Mouse (Mus musculus) heart, postnatal 0 days (tissue): ENCODE measurements around the gene Twsg1. TPM values are rescaled to one million over a fixed set of nuclear protein-coding genes. Genes with fewer than 3 reads are reported as not detected.

Experiments used
- ATAC-seq: fragments of 200-750 bp; cut with Nextera tagmentation; 2 replicates; pipeline ENCODE4 v1.8.0; 2017; ENCODE audit warnings: low read depth, moderate number of reproducible peaks, moderate library complexity; ENCODE audit not compliant: insufficient read depth
- DNase-seq: peaks from one replicate; pipeline ENCODE4 v3.0.0-alpha.2; 2016; ENCODE audit warnings: low spot score
- H3K27ac ChIP-seq: fragments of 300-500 bp; sonication (generic); 2 replicates; pipeline ENCODE4 v1.5.1; 2014; ENCODE audit warnings: low read depth, mild to moderate bottlenecking
- H3K27me3 ChIP-seq: fragments of 300-500 bp; sonication (generic); 2 replicates; pipeline ENCODE4 v1.6.1; 2014; ENCODE audit warnings: low read length, mixed read lengths; ENCODE audit not compliant: control insufficient read depth, insufficient read depth
- H3K36me3 ChIP-seq: fragments of 300-500 bp; sonication (generic); replicated peaks from 2 replicates; pipeline ENCODE4 v1.6.1; 2014; ENCODE audit warnings: low read length, mixed read lengths; ENCODE audit not compliant: control insufficient read depth, insufficient read depth
- H3K4me1 ChIP-seq: fragments of 300-500 bp; sonication (generic); 2 replicates; pipeline ENCODE4 v1.6.1; 2014; ENCODE audit warnings: antibody characterized with exemption; ENCODE audit not compliant: control insufficient read depth, insufficient read depth
- H3K4me2 ChIP-seq: fragments of 300-500 bp; sonication (generic); 2 replicates; pipeline ENCODE4 v1.6.1; 2014; ENCODE audit warnings: low read depth, mild to moderate bottlenecking, low read length, moderate library complexity
- H3K4me3 ChIP-seq: fragments of 300-500 bp; sonication (generic); 2 replicates; pipeline ENCODE4 v1.5.1; 2014; ENCODE audit warnings: low read depth, low read length
- H3K9ac ChIP-seq: fragments of 300-500 bp; sonication (generic); replicated peaks from 2 replicates; pipeline ENCODE4 v1.6.1; 2014; ENCODE audit warnings: low read depth, low read length, mixed read lengths
- H3K9me3 ChIP-seq: fragments of 300-500 bp; sonication (generic); replicated peaks from 2 replicates; pipeline ENCODE4 v1.6.1; 2016; ENCODE audit warnings: low read length; ENCODE audit not compliant: control insufficient read depth
- CTCF ChIP-seq: IDR thresholded peaks from 2 replicates; pipeline ENCODE4 v1.5.1; 2016; ENCODE audit warnings: antibody characterized with exemption, control low read depth, low read depth
- EP300 ChIP-seq: IDR thresholded peaks from 2 replicates; pipeline ENCODE4 v1.6.1; 2016; ENCODE audit warnings: antibody characterized with exemption, low read depth
- WGBS: fragments of 180-500 bp; shearing (Covaris S2); extraction: QIAGEN DNeasy Blood & Tissue Kit; methylation state at CpG from one replicate; pipeline ENCODE4 v1.1.7; 2014; 5-methylcytosine and 5-hydroxymethylcytosine counted together
- polyA plus RNA-seq: library from polyadenylated mRNA; unstranded; fragments of >200 nt; fragmentation: Nextera tagmentation; extraction: Ambion mirVana; gene quantifications from 2 replicates; pipeline ENCODE4 v1.2.1, GENCODE M21; 2015
- total RNA-seq: library from RNA; depleted of rRNA; stranded (reverse); fragments of >200 nt; gene quantifications from 2 replicates; pipeline ENCODE4 v1.2.3, GENCODE M21; 2014; ENCODE audit warnings: low replicate concordance

The Twsg1 gene
- total and polyA plus RNA-seq, 2 experiments from 2014 or later = 65.8 to 92.7 TPM

DNA sequence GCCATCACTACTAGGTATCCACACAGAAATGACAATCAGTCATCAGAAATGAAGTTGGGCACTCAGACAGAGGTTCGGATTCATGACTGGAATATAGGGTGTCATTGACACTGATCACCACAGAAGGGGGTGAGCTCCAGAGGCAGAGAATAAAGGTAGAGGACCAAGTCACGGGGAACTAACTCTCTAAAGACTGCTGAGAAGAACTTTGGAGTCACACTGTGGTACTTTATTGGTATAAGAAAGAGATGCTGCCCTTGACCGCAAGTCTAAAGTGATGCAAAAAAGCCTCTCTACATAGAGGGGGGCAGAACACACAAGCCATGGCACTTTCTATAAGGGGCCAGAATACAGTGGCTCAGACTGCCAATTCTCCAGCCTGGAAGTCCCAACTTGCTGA lies 5.1 kb upstream of the Twsg1 start:
- H3K4me1 ChIP-seq = no peaks in the 10 kb centered on the region
- no peaks in the 10 kb centered on the region for H3K27me3 ChIP-seq
- H3K4me2 ChIP-seq = no peak overlapping the region
- no peak overlapping the region for H3K4me3 ChIP-seq
- H3K36me3 ChIP-seq = no peaks in the 10 kb centered on the region
- no peak for TF ChIP-seq CTCF
- TF ChIP-seq EP300 = no peak
- no peak for DNase-seq
- H3K9ac ChIP-seq = no peak overlapping the region
- ATAC-seq = no peak
- WGBS = 85% methylated on average over 3 of the region's 3 CpGs
- no peaks in the 10 kb centered on the region for H3K9me3 ChIP-seq
- H3K27ac ChIP-seq = no peak overlapping the region

DNA sequence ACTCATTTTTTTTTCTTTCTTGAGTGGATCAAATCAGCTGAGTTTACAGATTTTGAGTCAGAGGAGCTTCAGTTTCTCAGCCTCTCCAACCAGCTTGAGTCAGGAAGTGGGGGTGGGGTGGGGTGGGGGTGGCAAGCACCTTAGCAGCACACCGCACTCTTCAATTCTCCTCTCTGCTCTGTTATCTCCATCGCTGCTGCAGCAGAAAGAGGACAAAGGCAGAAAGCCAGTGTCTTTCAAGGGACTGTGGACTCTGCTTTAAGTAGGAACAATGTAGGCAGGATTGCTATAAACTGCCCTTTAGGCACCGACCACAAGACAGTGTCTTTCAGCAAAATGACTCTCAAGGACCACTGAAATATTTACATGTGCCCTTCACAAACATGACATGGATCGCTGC lies 2.9 kb upstream of the Twsg1 start:
- ATAC-seq = no peak

DNA sequence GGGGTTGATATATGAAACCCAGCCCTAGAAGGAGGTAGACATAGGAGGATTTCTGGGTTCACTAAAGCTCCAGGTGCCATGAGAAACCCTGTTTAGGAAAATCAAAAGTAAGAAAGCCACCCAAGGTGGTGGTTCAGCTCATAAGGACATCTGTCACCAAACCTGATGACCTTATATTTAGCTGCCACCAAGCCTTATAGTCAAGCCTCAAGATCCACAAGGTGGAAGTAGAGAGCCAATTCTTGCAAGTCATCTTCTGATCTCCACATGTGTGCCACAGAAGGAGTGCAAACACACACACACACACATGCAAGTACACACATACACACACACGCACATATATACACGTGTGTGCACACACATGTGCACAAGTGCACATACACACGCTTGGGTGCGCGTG lies 1.1 kb upstream of the Twsg1 start:
- Histone ChIP-seq H3K4me1 (peaks cover 22% of the 10 kb centered on the region; the same call in 1 of the 2 replicates), H3K9me3 (no peaks in the 10 kb centered on the region), H3K4me2 (no peak overlapping the region), H3K36me3 (no peaks in the 10 kb centered on the region), H3K27me3 (no peaks in the 10 kb centered on the region), H3K4me3 (no peak overlapping the region), H3K9ac (no peak overlapping the region), H3K27ac (no peak overlapping the region)
- ATAC-seq = no peak
- DNase-seq = peak; percentile 27
- TF ChIP-seq CTCF (peak; percentile 60), EP300 (no peak)
- WGBS = 75% methylated on average over 5 of the region's 5 CpGs

More for the DNA sequence above, 2.9 kb upstream of the Twsg1 start:
- WGBS = 49% methylated on average over 4 of the region's 4 CpGs
- Histone ChIP-seq H3K4me3 (no peak overlapping the region), H3K27me3 (no peaks in the 10 kb centered on the region), H3K27ac (no peak overlapping the region), H3K36me3 (no peaks in the 10 kb centered on the region), H3K9ac (no peak overlapping the region), H3K9me3 (no peaks in the 10 kb centered on the region), H3K4me2 (no peak overlapping the region), H3K4me1 (peaks cover 13% of the 10 kb centered on the region; the same call in 1 of the 2 replicates)
- DNase-seq = no peak
- TF ChIP-seq CTCF = no peak
- TF ChIP-seq EP300 = no peak

DNA sequence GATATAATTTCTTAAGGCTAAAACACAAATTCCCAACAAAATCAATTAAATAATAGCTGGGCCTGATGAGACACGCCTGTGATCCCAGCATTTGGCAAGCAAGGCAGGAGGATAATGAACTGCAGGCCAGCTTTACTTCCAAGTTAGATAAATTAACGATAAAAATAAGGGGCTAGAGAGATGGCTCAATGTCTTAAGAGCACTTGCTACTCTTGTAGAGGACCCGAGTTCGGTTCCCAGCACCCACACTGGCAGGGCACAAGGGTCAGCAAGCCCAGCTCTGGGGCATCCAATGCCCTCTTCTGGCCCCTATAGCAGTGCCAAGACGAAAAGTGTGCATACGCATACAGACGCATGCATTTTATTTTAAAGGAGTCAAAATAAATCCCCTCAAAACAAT lies 843 bp downstream of the Twsg1 start:
- Histone ChIP-seq H3K9ac (peak overlapping the region; percentile 92), H3K4me1 (peaks cover 22% of the 10 kb centered on the region; the same call in 1 of the 2 replicates), H3K4me3 (peak overlapping the region; percentile 80), H3K27me3 (no peaks in the 10 kb centered on the region), H3K4me2 (peak overlapping the region; percentile 61), H3K9me3 (no peaks in the 10 kb centered on the region), H3K36me3 (peaks cover 5% of the 10 kb centered on the region), H3K27ac (peak overlapping the region; percentile 88)
- DNase-seq (no peak), ATAC-seq (no peak)
- TF ChIP-seq CTCF = no peak
- TF ChIP-seq EP300 = no peak
- WGBS = 32% methylated on average over 7 of the region's 7 CpGs

DNA sequence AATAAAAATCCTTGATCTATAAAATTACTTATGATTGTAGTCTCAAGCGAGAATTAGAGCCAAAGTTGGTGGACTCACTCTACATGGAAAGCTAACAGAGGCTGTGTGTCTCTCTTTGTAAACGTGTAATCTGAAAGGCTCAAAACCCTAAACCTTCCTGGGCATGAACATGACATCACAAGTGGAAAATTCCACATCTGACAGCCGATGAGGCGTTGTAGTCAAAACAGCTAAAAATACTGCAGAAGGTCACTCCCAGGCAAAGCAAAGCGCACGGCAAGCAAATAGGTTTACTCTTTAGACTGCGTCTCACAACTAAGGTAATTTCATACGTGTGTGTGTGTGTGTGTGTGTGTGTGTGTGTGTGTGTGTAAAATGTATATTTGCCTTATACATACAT lies 3.7 kb downstream of the Twsg1 start:
- H3K4me1 ChIP-seq = peaks cover 22% of the 10 kb centered on the region; the same call in 1 of the 2 replicates
- peak overlapping the region; percentile 49; the same call in 1 of the 2 replicates for H3K4me2 ChIP-seq
- H3K36me3 ChIP-seq = peaks cover 5% of the 10 kb centered on the region
- H3K9me3 ChIP-seq = no peaks in the 10 kb centered on the region
- ATAC-seq (peak; percentile 57), DNase-seq (peak; percentile 90)
- TF ChIP-seq EP300 (no peak), CTCF (no peak)
- WGBS = 22% methylated on average over 8 of the region's 8 CpGs
- H3K27ac ChIP-seq = peak overlapping the region; percentile 90
- no peaks in the 10 kb centered on the region for H3K27me3 ChIP-seq
- H3K9ac ChIP-seq = peak overlapping the region; percentile 17; the same call in 1 of the 2 replicates
- no peak overlapping the region for H3K4me3 ChIP-seq

DNA sequence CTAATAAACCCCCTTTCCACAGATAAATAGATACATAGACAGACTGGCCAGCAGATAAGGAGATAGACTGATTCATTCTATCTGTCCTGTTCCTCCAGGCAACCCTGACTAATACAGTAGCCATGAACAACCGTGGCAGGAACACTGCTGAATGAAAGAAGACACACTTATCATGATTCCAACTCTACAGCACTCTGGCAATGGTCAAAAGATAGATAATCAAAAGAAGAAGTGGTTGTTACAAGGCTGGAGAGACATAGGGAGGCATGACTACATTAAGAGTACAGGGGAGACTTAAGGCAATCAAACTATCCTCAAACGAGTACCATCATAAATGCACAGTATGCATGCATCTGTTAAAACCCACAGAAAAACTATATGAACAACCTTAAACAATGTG lies 5.6 kb downstream of the Twsg1 start:
- no peak overlapping the region for H3K4me3 ChIP-seq
- peaks cover 5% of the 10 kb centered on the region for H3K36me3 ChIP-seq
- TF ChIP-seq EP300 = no peak
- TF ChIP-seq CTCF = no peak
- no peak overlapping the region for H3K27ac ChIP-seq
- DNase-seq = no peak
- peaks cover 22% of the 10 kb centered on the region; the same call in 1 of the 2 replicates for H3K4me1 ChIP-seq
- ATAC-seq = no peak
- WGBS = 78% methylated on average over 2 of the region's 2 CpGs
- no peaks in the 10 kb centered on the region for H3K27me3 ChIP-seq
- no peak overlapping the region for H3K9ac ChIP-seq
- no peaks in the 10 kb centered on the region for H3K9me3 ChIP-seq
- H3K4me2 ChIP-seq = no peak overlapping the region
